Mouse (Mus musculus) lung, embryonic 15.5 days (tissue): ENCODE measurements around the gene Slc41a2. TPM values are rescaled to one million over a fixed set of nuclear protein-coding genes. Genes with fewer than 3 reads are reported as not detected.

Experiments used
- ATAC-seq: fragments of 200-750 bp; cut with Nextera tagmentation; 2 replicates; pipeline ENCODE4 v1.8.0; 2017; ENCODE audit warnings: moderate number of reproducible peaks, borderline replicate concordance; ENCODE audit not compliant: low FRiP score, low TSS enrichment; ENCODE audit errors: extremely low read depth
- H3K27ac ChIP-seq: fragments of 300-500 bp; sonication (generic); 2 replicates; pipeline ENCODE4 v1.5.1; 2015; ENCODE audit warnings: moderate library complexity, mild to moderate bottlenecking, inconsistent platforms
- H3K27me3 ChIP-seq: fragments of 300-500 bp; sonication (generic); 2 replicates; pipeline ENCODE4 v1.6.1; 2015; ENCODE audit warnings: inconsistent platforms
- H3K36me3 ChIP-seq: fragments of 300-500 bp; sonication (generic); 2 replicates; pipeline ENCODE4 v1.6.1; 2015; ENCODE audit warnings: inconsistent platforms
- H3K4me1 ChIP-seq: fragments of 300-500 bp; sonication (generic); 2 replicates; pipeline ENCODE4 v1.6.1; 2015; ENCODE audit warnings: inconsistent platforms
- H3K4me2 ChIP-seq: fragments of 300-500 bp; sonication (generic); 2 replicates; pipeline ENCODE4 v1.6.1; 2015; ENCODE audit warnings: inconsistent platforms, mild to moderate bottlenecking, moderate library complexity
- H3K4me3 ChIP-seq: fragments of 300-500 bp; sonication (generic); 2 replicates; pipeline ENCODE4 v1.5.1; 2015; ENCODE audit warnings: mild to moderate bottlenecking, inconsistent platforms
- H3K9ac ChIP-seq: fragments of 300-500 bp; sonication (generic); 2 replicates; pipeline ENCODE4 v1.6.1; 2015; ENCODE audit warnings: inconsistent platforms
- H3K9me3 ChIP-seq: fragments of 300-500 bp; sonication (generic); 2 replicates; pipeline ENCODE4 v1.6.1; 2016; ENCODE audit warnings: inconsistent platforms
- WGBS: fragments of 180-500 bp; shearing (Covaris S2); methylation state at CpG from one replicate; pipeline ENCODE4 v1.1.7; 2015; 5-methylcytosine and 5-hydroxymethylcytosine counted together
- polyA plus RNA-seq: library from polyadenylated mRNA; unstranded; fragments of >200 nt; fragmentation: Nextera tagmentation; extraction: Ambion mirVana; gene quantifications from 2 replicates; pipeline ENCODE4 v1.2.1, GENCODE M21; 2015

Slc41a2 gene
- polyA plus RNA-seq, 1 experiment from 2014 or later = 0.79 TPM

DNA sequence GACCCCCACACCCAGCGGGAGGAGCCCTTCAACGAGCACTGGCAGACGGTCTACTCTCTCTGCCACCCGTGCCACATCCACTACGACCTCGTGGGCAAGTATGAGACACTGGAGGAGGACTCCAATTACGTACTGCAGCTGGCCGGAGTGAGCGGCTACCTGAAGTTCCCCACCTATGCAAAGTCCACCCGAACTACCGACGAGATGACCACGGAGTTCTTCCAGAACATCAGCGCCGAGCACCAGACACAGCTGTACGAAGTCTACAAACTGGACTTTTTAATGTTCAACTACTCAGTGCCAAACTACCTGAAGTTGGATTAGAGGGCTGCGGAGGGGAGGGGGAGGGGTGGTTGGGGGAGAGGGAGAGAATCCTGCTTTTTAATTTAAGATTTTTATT lies 146.2 kb downstream of the Slc41a2 start:
- Histone ChIP-seq H3K9me3 (no peaks in the 10 kb centered on the region), H3K4me2 (no peak overlapping the region), H3K36me3 (peaks cover 4% of the 10 kb centered on the region; the same call in 1 of the 2 replicates), H3K27ac (no peak overlapping the region), H3K27me3 (no peaks in the 10 kb centered on the region), H3K4me3 (no peak overlapping the region), H3K9ac (no peak overlapping the region), H3K4me1 (peaks cover 11% of the 10 kb centered on the region)
- ATAC-seq = no peak
- 96% methylated on average over 17 of the region's 17 CpGs for WGBS

DNA sequence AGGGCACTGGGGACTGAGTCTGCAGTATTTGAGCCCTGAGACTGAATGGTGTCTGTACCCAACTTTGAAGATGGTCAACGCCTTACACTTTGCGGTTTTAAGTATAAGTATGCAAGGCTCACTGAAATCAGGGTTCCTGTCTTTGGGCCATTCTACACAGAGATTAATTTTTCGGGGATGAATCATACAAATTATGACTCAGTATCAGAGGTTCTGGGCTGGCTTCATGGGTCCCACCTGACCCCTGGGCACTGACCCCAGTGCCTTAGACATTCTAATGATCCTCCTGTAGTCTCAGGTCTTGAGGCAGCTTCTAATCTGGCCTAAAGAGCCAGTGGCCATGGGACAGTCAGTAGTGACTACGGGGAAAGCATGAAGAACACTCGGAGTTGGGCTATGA lies 148.6 kb downstream of the Slc41a2 start:
- no peak for ATAC-seq
- 95% methylated on average over 5 of the region's 5 CpGs for WGBS

DNA sequence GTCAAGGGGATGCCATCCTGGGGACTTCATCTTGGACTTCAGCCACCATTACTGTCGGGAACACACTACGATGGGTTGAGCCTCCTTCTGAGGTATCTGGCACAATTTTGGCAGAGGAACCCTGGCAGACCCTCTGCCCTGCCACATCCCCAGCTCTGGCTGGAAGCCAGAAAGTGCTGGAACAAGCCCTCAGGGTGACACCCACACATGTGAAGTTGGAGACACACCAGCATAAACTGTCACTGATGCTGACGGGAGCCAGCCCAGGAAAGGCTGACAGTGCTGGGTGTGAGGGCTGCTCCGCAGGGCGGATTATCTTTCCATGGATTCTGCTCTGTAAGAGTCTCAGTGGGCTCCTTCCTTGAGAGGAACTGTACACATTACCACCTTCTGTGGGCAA lies 150.7 kb downstream of the Slc41a2 start:
- Histone ChIP-seq H3K4me2 (no peak overlapping the region), H3K36me3 (peaks cover 4% of the 10 kb centered on the region; the same call in 1 of the 2 replicates), H3K27ac (no peak overlapping the region), H3K9ac (no peak overlapping the region), H3K4me1 (peaks cover 28% of the 10 kb centered on the region), H3K9me3 (no peaks in the 10 kb centered on the region), H3K27me3 (no peaks in the 10 kb centered on the region; the same call in 1 of the 2 replicates), H3K4me3 (no peak overlapping the region)
- WGBS = 38% methylated on average over 5 of the region's 5 CpGs
- ATAC-seq = peak; percentile 40; the same call in 1 of the 2 replicates

More for the DNA sequence above, 148.6 kb downstream of the Slc41a2 start:
- Histone ChIP-seq H3K4me3 (no peak overlapping the region), H3K36me3 (peaks cover 4% of the 10 kb centered on the region; the same call in 1 of the 2 replicates), H3K27ac (no peak overlapping the region), H3K4me2 (no peak overlapping the region), H3K4me1 (peaks cover 19% of the 10 kb centered on the region), H3K9me3 (no peaks in the 10 kb centered on the region), H3K27me3 (no peaks in the 10 kb centered on the region; the same call in 1 of the 2 replicates), H3K9ac (no peak overlapping the region)

DNA sequence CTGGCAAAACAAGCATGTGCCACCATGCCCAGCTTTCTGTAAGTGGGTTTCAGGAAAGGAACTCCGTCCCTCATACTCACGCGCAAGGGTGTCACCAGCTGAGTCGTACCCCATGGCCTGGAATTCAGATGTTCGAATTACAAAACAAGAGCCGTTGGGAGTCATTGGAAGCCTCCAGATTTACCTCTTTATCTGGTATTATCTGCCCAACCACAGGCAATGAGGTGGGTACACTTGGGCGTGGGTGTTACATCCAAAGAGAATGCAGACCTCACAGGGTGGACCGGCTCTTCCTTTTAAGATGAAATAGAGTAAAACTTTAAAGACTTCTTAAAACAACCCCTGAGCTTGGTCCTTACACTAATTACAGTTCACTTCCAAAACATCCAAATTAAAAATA lies 151.5 kb downstream of the Slc41a2 start:
- Histone ChIP-seq H3K27me3 (no peaks in the 10 kb centered on the region; the same call in 1 of the 2 replicates), H3K27ac (no peak overlapping the region), H3K9ac (no peak overlapping the region), H3K4me3 (no peak overlapping the region), H3K4me1 (peaks cover 28% of the 10 kb centered on the region), H3K4me2 (no peak overlapping the region), H3K9me3 (no peaks in the 10 kb centered on the region), H3K36me3 (peaks cover 1% of the 10 kb centered on the region; the same call in 1 of the 2 replicates)
- WGBS = 80% methylated on average over 8 of the region's 8 CpGs
- no peak for ATAC-seq

DNA sequence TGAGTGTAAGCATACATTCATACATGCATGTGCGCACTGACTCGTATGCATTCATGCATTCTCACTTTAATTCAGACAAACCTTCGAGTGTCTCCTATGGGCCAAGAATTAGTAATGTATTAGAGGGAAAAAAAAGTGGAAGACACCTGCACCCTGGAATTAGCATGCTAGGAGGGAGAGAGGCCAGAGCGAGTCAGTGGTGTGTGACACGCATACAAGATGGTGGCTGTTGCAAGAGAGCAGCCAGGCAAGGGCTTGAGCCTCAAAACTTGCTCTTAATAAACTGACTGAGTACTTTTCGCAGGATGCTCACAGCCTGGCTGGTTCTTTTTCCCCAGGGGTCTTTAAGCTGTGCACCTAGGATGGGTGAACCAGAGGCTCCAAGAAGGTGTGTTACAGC lies 152.6 kb downstream of the Slc41a2 start:
- 91% methylated on average over 6 of the region's 6 CpGs for WGBS

DNA sequence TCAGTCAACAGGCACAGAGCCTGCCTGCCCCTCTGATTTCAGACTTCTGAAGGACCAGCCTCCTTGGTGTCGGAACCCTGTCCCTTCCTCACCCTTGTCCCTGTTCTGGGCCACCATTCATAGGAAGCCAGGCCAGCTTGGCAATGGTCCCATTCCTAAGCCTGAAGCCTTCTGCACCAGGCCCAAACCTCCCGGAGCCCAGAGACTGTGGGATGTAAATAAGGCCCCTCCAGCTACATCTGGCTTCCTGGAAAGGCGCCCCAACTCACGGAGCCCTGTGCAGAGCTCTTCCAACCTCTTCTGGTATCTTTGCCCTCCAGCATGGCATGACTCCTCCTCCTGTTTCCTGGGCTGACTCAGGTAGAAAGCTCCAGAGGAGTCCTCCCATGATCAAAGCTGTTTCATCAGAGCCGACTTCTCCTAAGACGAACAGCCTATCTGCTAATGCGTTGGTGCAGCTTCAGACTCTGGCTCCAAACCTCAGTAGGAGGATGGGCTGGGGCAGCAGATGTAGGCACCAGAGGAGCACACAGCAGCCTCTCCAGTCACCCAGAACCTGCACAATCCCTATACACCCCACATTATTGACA lies 153.1 kb downstream of the Slc41a2 start:
- no peak overlapping the region for H3K4me3 ChIP-seq
- H3K36me3 ChIP-seq = no peaks in the 10 kb centered on the region
- H3K9me3 ChIP-seq = no peaks in the 10 kb centered on the region
- H3K4me2 ChIP-seq = no peak overlapping the region
- no peaks in the 10 kb centered on the region; the same call in 1 of the 2 replicates for H3K27me3 ChIP-seq
- H3K9ac ChIP-seq = no peak overlapping the region
- H3K4me1 ChIP-seq = peaks cover 28% of the 10 kb centered on the region
- 0 out of 2 replicates have a peak, but pooled peaks have one; percentile 6 for ATAC-seq
- WGBS = 35% methylated on average over 7 of the region's 7 CpGs
- no peak overlapping the region for H3K27ac ChIP-seq

More for the DNA sequence above, 152.6 kb downstream of the Slc41a2 start:
- H3K36me3 ChIP-seq = no peaks in the 10 kb centered on the region
- H3K27me3 ChIP-seq = no peaks in the 10 kb centered on the region; the same call in 1 of the 2 replicates
- no peak overlapping the region for H3K4me3 ChIP-seq
- no peaks in the 10 kb centered on the region for H3K9me3 ChIP-seq
- no peak for ATAC-seq
- H3K4me2 ChIP-seq = no peak overlapping the region
- no peak overlapping the region for H3K9ac ChIP-seq
- H3K27ac ChIP-seq = no peak overlapping the region
- H3K4me1 ChIP-seq = peaks cover 28% of the 10 kb centered on the region

DNA sequence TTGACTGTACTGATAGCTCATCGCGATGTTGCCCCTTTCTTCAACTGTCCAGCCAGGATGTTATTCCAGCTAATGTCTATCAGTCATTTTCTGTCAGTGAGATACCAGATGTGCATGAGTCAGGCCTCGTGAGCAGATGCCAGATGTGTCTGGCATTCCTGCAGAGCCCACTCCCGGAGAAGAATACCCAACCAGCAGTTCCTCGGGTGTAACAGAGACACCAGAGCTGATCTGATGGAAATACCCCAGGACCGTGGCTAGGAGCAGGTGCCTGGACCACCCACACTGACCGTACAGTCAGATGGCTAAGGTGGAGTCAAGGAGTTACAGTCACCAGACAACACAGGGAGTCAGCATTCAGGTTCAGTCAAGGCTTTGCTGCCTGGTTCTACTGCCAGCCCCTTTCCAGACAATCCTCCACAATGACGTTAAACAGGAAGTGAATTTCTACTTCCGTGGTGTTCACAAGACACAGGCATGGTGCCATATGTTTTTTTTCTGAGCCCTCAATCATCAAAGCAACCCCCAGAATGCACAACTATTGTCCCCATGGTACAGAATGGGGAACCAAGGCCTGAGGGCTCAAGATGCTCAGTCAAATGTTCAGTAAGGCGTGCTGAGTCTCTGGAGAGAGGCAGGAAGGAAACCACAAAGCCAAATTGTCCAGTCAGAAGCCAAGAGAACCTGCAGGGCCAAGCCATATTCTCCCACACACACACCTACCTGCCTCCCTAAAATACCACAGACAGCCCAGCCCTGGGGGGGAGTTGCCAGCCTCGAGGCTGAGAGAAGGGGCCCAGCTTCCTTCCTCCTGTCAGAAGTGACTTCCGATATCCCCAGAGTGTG lies 153.8 kb downstream of the Slc41a2 start:
- no peaks in the 10 kb centered on the region; the same call in 1 of the 2 replicates for H3K27me3 ChIP-seq
- no peaks in the 10 kb centered on the region for H3K36me3 ChIP-seq
- 37% methylated on average over 12 of the region's 12 CpGs for WGBS
- peaks cover 28% of the 10 kb centered on the region for H3K4me1 ChIP-seq
- no peak overlapping the region for H3K4me2 ChIP-seq
- ATAC-seq = peak; percentile 27; the same call in 1 of the 2 replicates
- H3K9ac ChIP-seq = no peak overlapping the region
- H3K9me3 ChIP-seq = no peaks in the 10 kb centered on the region
- H3K4me3 ChIP-seq = no peak overlapping the region
- H3K27ac ChIP-seq = no peak overlapping the region

DNA sequence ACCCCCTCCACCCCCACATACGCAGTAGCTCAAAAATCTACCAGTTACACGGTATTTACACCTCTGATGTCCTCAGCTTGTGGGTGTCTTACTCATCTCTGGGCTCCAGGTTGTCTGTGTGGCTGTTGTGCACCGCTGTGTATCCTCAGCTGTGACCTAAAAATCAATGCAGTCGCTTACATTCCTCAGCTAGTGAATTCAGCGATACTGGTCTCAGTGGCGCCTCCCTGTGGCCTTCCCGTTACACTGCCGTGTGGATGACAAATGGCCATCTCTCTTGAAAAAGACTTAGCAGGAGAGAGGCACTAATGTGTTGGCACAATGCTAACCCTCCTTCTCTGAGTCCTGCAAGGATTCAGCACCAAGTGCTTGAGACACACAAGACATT lies 155.1 kb downstream of the Slc41a2 start:
- no peaks in the 10 kb centered on the region for H3K9me3 ChIP-seq
- H3K36me3 ChIP-seq = no peaks in the 10 kb centered on the region
- H3K4me2 ChIP-seq = no peak overlapping the region
- peaks cover 26% of the 10 kb centered on the region for H3K4me1 ChIP-seq
- H3K27me3 ChIP-seq = no peaks in the 10 kb centered on the region; the same call in 1 of the 2 replicates
- 35% methylated on average over 8 of the region's 8 CpGs for WGBS
- no peak overlapping the region for H3K9ac ChIP-seq
- H3K27ac ChIP-seq = no peak overlapping the region
- H3K4me3 ChIP-seq = no peak overlapping the region
- no peak for ATAC-seq

DNA sequence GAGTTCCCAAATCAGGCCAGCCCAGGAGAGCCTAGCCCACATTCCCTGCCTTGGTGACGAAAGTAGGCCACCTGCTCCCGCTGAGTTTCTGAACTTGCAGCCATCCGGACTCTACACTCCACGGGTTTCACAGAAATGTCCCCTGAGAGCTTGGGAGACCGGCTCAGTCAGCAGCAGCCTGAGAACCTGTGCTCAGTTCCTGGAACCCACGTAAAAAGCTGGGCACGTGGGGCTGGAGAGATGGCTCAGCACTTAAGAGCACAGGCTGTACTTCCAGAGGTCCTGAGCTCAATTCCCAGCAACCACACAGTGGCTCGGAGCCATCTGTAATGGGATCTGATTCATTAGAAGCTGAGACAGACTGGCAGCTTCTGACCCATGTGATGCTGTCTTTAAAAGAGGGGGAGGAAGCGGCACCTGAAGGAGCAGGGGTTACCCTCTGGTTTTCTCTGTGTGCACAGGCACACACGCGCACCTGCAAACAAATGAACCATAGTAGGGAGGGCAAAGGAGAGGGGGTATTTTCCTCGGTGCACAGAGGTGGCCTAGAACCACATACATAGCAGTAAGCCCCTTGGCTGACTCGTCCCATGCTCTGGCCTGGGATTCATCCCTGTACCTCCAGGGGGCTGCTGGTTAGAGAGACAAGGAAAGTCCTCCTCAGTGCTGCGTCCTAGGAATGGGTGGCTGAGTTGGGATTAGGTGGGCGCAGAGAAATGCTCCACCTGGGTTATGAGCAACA lies 155.7 kb downstream of the Slc41a2 start:
- Histone ChIP-seq H3K27ac (no peak overlapping the region), H3K9ac (no peak overlapping the region), H3K36me3 (no peaks in the 10 kb centered on the region), H3K4me3 (no peak overlapping the region), H3K9me3 (no peaks in the 10 kb centered on the region), H3K4me1 (peaks cover 22% of the 10 kb centered on the region), H3K27me3 (no peaks in the 10 kb centered on the region; the same call in 1 of the 2 replicates), H3K4me2 (no peak overlapping the region)
- 72% methylated on average over 15 of the region's 15 CpGs for WGBS
- no peak for ATAC-seq
